Mouse (Mus musculus): ENCODE data around the gene Xylt1.

Gene Xylt1

GRCm38 (mm10) chr7:117515794-117516193 lies 135.0 kb downstream of the Xylt1 start:
- DNase-seq (ENCODE audit: low spot score in 2 of 2) = no peak

GRCm38 (mm10) chr7:117516896-117517295 lies 136.1 kb downstream of the Xylt1 start:
- no peak for DNase-seq (ENCODE audit: low spot score in 2 of 2)

- no peak for DNase-seq (ENCODE audit: low spot score in 2 of 2)
These were observed 140.6 kb downstream of the Xylt1 start for GRCm38 (mm10) chr7:117521369-117521768.

- DNase-seq (ENCODE audit: low spot score in 2 of 2) = no peak
These were observed 141.4 kb downstream of the Xylt1 start for GRCm38 (mm10) chr7:117522092-117522635.

- no peak for DNase-seq (ENCODE audit: low spot score in 2 of 2)
These were observed 143.8 kb downstream of the Xylt1 start for GRCm38 (mm10) chr7:117524430-117525214.

GRCm38 (mm10) chr7:117525678-117526077 lies 144.9 kb downstream of the Xylt1 start:
- no peak for DNase-seq (ENCODE audit: low spot score in 2 of 2)

- no peak for DNase-seq (ENCODE audit: low spot score in 2 of 2)
These were observed 145.8 kb downstream of the Xylt1 start for GRCm38 (mm10) chr7:117526570-117526969.

- DNase-seq (ENCODE audit: low spot score in 2 of 2) = no peak
These were observed 149.2 kb downstream of the Xylt1 start for GRCm38 (mm10) chr7:117529787-117530655.

- no peak for DNase-seq (ENCODE audit: low spot score in 2 of 2)
These were observed 151.9 kb downstream of the Xylt1 start for GRCm38 (mm10) chr7:117532651-117533050.

- DNase-seq (ENCODE audit: low spot score in 2 of 2) = no peak
These were observed 152.4 kb downstream of the Xylt1 start for GRCm38 (mm10) chr7:117533164-117533563.

- DNase-seq (ENCODE audit: low spot score in 2 of 2) = no peak
These were observed 159.2 kb downstream of the Xylt1 start for GRCm38 (mm10) chr7:117539931-117540330.

GRCm38 (mm10) chr7:117540413-117540812 lies 159.6 kb downstream of the Xylt1 start:
- no peak for DNase-seq (ENCODE audit: low spot score in 2 of 2)

GRCm38 (mm10) chr7:117541056-117541455 lies 160.3 kb downstream of the Xylt1 start:
- DNase-seq (ENCODE audit: low spot score in 2 of 2) = no peak

- DNase-seq (ENCODE audit: low spot score in 2 of 2) = no peak
These were observed 160.9 kb downstream of the Xylt1 start for GRCm38 (mm10) chr7:117541681-117542080.

GRCm38 (mm10) chr7:117543041-117543440 lies 162.3 kb downstream of the Xylt1 start:
- no peak for DNase-seq (ENCODE audit: low spot score in 2 of 2)

GRCm38 (mm10) chr7:117544126-117544525 lies 163.3 kb downstream of the Xylt1 start:
- no peak for DNase-seq (ENCODE audit: low spot score in 2 of 2)

GRCm38 (mm10) chr7:117548301-117548700 lies 167.5 kb downstream of the Xylt1 start:
- DNase-seq (ENCODE audit: low spot score in 2 of 2) = no peak

- peak in 1 of 2 experiments; percentile 24 for DNase-seq (ENCODE audit: low spot score in 2 of 2)
These were observed 170.3 kb downstream of the Xylt1 start for GRCm38 (mm10) chr7:117550916-117551549.

GRCm38 (mm10) chr7:117553228-117553627 lies 172.4 kb downstream of the Xylt1 start:
- peak in 1 of 2 experiments; percentile 27 for DNase-seq (ENCODE audit: low spot score in 2 of 2)

GRCm38 (mm10) chr7:117555735-117556134 lies 175.0 kb downstream of the Xylt1 start:
- peak in 1 of 2 experiments; percentile 16 for DNase-seq (ENCODE audit: low spot score in 2 of 2)

GRCm38 (mm10) chr7:117558166-117558565 lies 177.4 kb downstream of the Xylt1 start:
- DNase-seq (ENCODE audit: low spot score in 2 of 2) = no peak

GRCm38 (mm10) chr7:117559051-117559450 lies 178.3 kb downstream of the Xylt1 start:
- DNase-seq (ENCODE audit: low spot score in 2 of 2) = no peak

Measured in cerebellum, postnatal 4 days (tissue).